Mouse (Mus musculus) monocyte, adult 59 days (primary cell): ENCODE results near the gene Vezt. TPM values are rescaled to one million over a fixed set of nuclear protein-coding genes. Genes with fewer than 3 reads are reported as not detected.

Source experiments
- total RNA-seq, 2 experiments: library from RNA; stranded (reverse); gene quantifications; one replicate each; pipeline ENCODE4 v1.2.4; 2023

Gene Vezt
- total RNA-seq, result 10 to 100 TPM; 10.7 to 15.7 TPM

DNA sequence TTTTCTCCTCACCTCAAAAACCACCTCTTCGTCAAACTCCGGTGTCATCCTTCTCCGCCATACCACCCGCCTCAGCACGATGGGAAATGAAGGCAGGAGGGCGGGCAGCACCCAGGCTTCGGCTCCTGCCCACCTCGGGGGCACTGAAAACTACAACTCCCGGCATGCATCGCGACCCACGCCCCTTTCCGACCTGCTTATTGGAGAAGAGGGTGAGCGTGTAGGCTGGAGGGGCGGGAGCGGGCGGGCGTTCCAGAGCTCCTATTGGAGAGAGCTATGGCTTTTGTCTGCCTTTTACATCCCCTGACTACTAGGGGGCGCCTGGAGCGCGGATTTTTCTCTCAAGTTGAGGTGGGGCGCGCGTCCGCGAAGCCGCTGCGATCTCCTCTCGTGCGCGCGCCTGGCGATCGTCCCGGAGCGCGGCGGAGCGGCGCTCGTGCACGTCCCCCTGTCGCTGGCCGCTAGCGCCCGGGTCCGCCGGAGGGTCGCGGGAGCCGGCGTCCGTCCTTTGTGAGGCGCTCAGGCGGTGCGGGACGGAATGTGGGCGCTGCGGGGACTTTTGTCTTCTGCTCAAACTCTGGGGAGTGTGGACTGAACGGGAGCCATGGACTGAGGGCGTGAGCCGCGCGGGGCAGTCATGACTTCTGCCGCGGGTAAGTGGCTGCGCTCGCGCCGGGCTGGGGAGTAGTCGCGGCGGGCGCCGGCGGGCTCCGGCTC is at the start of gene Vezt, which contains the start of gene Fgd6:
Gene Vezt, minus strand, starts transcription at position 160 of the 717 bp plus-strand sequence.
Gene Fgd6, plus strand, starts transcription at position 344 of the 717 bp plus-strand sequence.

GRCm38 (mm10) chr10:93897043-93897646 is 138.5 kb downstream of the Vezt start, which contains the start of gene Metap2:
Metap2 (minus strand) TSS chr10:93897093.

Other genes with a start within 250 kb of the Vezt start
- not detected for gene Usp44, start 204.3 kb downstream of the Vezt start, total RNA-seq
- 100 to 1,000 TPM in 1 of 2 experiments, 10 to 100 TPM in 1; 87.9 to 117 TPM for gene Metap2, start 138.7 kb downstream of the Vezt start, total RNA-seq
- 1 to 10 TPM; 3.8 to 3.9 TPM for gene Fgd6, start 184 bp upstream of the Vezt start, total RNA-seq
- gene Nr2c1, start 112.2 kb upstream of the Vezt start, total RNA-seq, result 1 to 10 TPM; 8.6 to 9.2 TPM
- gene Ndufa12, start 162.9 kb upstream of the Vezt start, total RNA-seq, result 10 to 100 TPM; 38.0 to 39.4 TPM